Mouse (Mus musculus) thymus, postnatal 10 days (tissue): ENCODE measurements around the gene Mark4.

Experiments
- DNase-seq, 2 experiments: peaks; one replicate each; pipeline ENCODE4 v3.0.0; 2021; ENCODE audit warnings: low spot score in 2 of 2

The Mark4 gene

DNA sequence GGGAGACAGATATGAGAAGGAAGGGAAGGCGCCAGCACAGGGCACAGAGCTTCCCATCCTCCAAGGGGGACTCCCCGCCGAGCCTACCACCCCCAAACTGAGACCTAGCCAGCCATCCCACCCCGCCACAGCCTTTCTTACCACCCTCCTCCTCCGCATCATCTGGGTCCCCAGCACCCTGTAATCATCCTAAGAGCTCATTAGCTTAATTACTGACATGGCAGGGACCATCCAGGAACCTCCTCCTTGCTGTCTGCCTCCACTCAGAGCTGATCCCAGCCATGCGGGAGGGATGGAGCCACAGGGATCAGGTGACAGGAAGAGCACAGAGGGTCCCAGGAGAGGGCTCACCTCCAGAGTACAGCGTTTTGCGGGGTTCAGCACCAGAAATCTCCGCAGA, 21.6 kb downstream of the Mark4 start:
- no peak for DNase-seq

DNA sequence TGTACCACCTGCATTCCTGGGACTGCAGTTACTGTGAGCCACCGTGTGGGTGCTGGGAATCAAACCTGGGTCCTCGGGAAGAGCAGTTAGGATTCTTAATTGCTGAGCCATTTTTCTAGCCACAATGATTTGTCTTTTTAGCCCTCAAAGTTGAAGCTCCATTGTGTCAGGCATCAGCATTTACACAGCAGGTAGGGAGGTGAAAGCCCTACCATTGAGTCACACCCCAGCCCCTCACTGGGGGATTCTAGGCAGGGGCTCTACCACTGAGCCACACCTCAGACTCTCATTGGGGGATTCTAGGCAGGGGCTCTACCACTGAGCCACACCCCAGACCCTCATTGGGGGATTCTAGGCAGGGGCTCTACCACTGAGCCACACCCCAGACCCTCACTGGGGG, 22.3 kb downstream of the Mark4 start:
- DNase-seq, result no peak

DNA sequence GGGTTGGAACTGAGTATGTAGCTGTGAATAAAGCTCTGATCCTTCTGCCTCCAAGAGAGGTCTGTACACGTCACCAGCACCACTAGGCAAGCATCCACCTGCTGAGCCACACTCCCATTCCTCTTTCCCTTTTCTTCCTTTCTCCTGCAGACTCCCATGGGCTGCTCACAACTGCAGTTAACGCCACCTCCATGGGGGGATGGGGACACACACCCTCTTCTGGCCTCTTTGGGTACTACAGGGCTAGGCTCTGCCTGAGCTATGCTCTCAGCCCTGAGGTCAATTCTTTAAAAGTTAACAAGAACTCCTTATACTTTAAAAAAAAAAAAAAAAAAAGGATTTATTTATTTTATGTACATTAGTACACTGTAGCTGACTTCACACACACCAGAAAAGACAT, 26.1 kb downstream of the Mark4 start:
- no peak for DNase-seq

DNA sequence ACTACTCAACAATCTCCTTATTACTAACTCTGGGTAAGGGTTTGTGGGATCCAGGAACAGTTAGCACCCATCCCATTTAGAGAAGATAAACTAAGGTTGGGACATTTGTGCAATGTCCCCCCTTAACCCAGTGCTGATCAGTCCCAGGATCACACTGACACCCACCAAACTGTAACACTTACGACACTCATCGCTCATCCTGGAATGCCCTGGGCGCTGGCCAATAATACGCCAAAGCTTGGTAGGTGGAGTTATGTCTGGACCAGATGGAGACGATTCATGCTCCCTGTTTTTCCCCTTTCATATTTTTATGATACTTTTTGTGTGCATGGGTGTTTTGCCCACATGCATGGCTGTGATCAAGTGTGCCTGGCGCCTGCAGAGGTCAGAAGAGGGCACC, 28.2 kb downstream of the Mark4 start:
- DNase-seq, result no peak

DNA sequence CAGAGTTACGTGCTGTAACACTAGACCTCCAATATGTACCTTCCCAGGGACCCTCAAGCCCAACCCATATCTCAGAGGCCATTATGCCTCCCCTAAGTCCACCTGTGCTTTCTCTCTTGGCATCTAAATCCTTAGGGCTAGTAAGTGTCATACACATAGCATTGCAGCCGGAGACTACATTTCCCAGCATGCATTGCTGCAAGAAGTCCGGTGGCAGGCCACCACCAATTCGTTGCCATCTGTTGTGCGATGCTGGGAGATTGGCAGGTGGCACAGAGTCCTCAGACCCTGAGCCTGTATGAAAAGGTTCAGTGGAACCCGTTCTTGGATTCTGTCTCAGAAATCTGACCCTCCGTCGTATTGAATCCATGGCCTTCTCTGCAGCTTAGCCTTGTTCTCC, 28.9 kb downstream of the Mark4 start:
- DNase-seq, result no peak

DNA sequence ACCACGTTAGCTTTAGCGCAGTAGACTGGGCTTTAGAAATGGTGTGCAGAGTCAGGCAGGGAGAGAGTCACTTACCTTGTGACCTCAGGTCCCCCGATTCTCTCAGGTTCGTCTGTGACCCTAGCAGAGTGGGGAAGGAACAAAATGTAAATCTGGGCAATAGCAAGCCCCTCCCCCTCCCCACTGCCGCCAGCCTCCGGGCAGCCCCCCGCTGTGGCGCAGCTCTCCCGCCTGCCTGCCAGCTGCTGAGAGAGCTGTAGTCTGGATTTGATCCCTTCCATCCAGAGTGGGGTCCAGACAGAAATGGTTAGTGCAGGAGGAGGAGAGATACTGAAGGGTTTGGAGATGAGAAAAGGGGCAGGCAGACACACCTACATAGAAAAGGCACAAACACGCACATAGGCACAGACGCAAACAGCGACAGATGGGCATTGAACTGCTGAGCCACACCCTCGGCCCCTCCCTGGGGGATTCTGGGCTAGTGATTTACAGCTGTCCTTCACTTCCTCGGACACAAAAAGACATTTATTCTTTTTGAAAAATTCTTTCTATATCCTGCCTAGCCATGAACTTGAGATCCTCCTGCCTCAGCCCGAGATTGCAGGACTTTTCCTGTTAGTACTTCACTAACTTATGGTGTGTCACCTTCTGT, 30.5 kb downstream of the Mark4 start:
- no peak for DNase-seq

DNA sequence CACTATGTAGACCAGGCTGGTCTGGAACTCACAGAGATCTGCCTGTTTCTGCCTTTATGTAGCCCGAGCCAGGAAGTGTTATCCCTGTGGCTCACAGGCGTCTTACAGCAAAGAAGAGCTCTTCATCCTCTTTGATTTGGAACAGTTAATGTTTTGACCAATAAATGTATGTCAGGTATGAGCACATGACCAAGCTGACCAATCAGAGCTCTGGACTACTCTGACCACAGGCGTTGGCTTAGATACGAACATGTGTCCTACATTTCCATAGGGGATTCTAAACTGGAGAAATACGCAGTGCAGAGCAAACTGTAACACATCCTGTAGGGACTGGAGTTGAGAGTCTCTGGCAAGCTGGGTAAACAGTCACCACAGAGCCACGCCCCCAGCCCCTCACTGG, 31.7 kb downstream of the Mark4 start:
- DNase-seq, result no peak

DNA sequence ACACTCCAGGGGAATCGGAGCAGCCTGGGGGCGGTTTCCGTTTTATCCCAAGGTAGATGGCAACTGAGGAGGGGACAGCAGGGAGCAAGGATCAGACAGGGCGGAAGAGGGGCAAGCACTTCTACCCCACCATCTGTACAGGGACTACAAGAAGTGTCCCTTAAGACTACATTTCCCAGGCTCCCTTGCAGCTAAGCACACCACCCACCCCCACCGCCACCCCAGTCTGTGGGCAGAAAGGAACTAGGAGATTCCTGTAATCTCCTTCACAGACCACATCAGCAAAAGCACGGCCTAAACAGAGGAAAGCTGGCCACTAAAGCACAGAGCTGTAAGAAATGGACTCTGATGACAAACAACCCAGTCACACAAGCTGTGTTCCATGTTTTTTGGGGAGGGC, 32.3 kb downstream of the Mark4 start:
- DNase-seq, result no peak

DNA sequence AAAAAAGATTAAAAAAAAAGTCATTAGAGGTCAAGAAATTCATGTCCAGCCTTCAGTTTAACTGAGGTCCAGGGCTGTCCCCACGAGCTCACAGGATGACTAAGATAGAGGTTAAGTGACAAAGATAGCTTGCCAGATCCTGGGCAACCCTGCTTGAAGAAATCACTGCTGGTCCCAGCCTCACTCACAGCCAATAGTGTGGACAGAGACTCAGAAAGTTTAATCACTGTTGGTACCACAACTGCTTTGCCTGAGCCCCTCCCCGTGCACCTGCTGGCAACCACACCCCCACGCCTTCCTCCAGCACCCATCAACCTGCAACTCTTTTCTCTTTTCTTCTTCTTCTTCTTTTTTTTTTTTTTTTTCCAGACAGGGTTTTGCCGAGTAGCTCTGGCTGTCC, 34.6 kb downstream of the Mark4 start:
- DNase-seq, result no peak

DNA sequence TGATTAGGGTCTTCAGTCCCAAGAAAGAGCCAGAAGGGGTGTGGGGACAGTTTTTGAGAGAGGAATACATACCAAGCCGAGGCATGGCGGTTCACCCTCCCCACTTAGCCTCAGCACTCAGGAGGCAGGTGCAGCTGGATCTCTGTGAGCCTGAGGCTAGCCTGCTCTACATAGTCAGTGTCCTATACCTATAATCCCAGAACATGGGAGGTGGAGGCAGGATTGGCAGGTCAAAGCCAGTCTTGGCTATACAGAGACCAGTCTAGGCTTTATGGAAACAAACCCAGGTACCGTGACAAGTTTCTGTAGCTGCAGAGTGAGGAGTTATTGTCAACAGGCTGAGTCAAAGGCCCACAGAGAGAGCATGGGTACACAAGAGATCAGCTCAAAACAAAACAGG, 35.5 kb downstream of the Mark4 start:
- no peak for DNase-seq

DNA sequence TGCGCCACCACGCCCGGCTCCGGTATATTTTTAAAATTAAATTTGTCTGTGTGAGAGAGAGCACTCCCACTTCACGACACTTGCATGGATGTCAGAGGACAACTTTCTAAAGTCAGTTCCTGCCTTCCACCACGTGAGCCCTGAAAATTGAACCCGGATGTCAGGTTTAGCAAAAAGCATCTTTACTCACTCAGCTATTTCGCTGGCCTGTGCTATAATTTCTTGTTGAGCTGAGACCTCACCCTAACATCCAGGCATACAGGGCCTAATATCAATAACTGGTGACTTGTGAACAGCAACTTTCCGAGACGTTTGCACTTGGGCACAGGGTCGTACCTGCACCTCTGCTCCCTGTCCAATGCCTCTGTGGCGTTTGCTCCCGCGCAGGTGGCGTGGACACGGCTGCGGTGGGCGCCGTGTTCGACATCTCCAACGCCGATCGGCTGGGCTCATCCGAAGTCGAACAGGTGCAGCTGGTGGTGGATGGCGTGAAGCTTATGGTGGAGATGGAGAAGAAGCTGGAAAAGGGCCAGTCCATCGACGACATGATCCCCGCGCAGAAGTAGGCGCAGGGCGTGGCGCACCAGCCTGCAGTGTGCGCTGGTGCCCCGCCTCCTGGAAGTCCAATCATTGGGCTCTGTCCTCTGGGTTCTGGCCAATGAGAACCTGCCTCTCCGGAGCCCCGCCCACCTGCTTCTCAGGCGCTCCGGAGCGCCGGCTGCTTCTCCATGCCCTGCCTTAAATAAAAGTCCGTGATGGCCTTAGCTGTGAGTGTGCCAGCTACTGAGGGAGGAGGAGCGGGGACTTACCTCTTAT, 37.6 kb downstream of the Mark4 start:
- peak; percentile 71 to 85 for DNase-seq

DNA sequence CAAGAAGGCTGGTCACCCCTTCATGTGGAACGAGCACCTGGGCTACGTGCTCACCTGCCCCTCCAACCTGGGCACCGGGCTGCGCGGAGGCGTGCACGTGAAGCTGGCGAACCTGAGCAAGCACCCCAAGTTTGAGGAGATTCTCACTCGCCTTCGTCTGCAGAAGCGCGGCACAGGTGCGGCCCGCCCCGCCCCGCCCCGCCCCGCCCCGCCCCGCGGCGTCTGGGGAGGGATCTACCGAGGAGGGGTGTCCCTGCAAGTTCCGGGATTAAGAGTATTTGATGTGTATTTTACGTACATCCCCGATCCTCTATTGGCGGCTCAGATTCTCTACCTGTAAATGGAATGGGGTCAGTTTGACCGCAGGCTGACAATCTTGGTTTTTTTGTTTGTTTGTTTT, 38.5 kb downstream of the Mark4 start:
- DNase-seq, result peak in 1 of 2 experiments; percentile 28

DNA sequence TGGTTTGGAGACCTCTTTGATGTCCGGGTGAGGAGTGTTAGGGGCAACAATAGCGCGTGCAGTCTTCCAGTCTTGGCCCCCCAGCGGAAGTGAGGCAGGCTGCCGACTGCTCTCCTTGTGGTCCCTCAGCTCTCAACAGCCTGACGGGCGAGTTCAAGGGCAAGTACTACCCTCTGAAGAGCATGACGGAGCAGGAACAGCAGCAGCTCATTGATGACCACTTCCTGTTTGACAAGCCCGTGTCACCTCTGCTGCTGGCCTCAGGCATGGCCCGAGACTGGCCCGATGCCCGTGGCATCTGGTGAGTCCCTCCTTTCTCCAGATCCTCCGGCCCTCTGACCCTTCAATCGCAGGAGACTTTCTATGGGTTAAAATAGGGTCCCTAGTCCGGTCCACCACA, 42.0 kb downstream of the Mark4 start:
- no peak for DNase-seq

DNA sequence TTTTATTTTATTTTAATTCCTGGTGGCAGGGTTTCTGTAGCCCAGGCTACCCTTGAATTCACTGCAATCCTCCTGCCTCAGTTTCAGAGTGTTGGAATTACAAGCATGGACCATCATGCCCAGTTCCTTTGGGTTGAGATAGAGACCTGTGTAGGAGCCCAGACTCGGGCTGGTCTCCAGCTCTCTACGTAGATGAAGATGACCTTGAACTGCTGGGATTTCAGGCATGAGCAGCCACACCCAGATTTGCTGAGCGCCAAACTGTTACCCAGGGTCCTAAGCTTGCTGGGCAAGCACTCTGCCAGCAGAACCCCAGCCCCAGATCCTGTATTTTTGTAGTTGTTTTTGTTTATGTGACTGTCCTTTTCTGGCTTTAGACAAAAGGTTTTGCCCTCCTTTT, 45.1 kb downstream of the Mark4 start:
- DNase-seq, result no peak

DNA sequence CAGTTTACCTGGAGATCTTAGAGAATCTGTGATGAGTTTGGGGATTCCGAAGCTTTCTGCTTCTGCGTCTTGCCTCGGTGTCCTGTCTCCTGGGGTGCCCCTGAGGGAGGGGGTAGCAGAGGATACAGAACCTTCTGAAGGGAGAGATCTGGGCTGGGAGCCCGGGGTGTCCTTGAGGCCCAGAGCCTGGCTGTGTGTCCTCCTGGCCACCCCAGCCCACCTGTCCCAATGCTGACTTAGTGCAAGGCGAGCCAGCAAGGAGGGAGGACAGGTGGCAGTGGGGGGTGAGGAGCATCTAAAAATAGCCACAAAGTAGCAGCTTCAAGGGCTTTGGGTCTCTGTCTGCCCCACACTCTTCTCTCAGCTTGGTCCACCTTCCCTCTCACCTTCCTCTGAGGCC, 46.8 kb downstream of the Mark4 start:
- DNase-seq, result no peak

DNA sequence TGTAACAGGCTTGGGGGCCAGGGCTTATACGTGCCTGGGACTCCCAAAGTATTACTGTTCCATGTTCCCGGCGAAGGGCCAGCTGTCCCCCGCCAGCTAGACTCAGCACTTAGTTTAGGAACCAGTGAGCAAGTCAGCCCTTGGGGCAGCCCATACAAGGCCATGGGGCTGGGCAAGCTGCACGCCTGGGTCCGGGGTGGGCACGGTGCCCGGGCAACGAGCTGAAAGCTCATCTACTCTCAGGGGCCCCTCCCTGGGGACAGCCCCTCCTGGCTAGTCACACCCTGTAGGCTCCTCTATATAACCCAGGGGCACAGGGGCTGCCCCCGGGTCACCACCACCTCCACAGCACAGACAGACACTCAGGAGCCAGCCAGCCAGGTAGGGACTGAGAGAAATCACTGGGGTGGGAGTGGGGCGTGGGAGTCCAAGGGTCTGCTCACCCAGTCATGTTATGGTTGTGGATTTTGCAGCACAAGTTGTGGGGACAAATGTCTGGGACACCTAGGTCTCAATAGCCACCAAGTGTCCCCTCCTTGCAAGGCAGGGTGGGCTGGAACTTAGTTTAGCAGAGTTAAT, 47.8 kb downstream of the Mark4 start:
- no peak for DNase-seq

DNA sequence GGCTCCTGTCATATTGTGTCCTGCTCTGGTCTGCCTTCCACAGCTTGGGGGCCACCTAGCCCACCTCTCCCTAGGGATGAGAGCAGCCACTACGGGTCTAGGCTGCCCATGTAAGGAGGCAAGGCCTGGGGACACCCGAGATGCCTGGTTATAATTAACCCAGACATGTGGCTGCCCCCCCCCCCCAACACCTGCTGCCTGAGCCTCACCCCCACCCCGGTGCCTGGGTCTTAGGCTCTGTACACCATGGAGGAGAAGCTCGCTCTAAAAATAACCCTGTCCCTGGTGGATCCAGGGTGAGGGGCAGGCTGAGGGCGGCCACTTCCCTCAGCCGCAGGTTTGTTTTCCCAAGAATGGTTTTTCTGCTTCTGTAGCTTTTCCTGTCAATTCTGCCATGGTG, 48.9 kb downstream of the Mark4 start:
- no peak for DNase-seq

DNA sequence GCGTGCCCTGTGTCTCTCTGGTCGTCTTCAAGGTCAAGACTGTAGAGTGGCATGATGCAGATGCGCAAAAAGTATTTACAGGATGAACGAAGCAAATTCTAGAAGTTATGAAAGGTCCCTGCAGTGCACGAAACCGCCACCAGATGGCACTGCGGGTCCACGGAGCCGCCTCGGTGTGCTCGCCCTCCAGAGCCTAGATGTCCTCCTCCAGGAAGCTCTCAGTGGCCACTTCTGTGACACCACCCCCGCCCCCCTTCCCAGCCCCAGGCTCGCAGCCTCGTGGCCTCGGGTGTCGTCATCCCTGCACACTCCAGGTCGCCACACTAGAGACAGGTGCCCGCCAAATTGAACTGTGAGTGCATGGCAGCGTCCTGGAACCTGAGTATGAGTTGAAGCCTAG, 53.2 kb downstream of the Mark4 start:
- peak; percentile 57 to 87 for DNase-seq

DNA sequence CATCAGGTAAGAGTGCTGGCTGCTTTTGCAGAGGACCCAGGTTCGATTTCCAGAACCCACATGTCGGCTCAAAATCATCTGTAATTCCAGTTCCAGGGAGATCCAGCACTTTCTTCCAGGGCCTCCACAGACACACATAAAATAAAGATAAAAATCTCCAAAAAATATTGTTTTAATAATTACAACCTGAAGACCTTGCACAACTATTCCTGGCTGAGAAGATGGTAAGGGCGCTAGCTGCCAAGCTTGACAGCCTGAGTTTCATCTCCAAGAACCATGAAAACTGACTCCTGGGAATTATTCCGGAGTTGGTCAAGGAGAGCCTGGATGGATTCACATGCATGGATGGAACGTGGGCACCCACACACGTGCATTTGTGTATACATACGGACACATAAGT, 54.1 kb downstream of the Mark4 start, which contains the start of gene Ckm:
TSS of gene Ckm (plus strand) at position 301 of the 400 bp plus-strand sequence.
- DNase-seq, result no peak

DNA sequence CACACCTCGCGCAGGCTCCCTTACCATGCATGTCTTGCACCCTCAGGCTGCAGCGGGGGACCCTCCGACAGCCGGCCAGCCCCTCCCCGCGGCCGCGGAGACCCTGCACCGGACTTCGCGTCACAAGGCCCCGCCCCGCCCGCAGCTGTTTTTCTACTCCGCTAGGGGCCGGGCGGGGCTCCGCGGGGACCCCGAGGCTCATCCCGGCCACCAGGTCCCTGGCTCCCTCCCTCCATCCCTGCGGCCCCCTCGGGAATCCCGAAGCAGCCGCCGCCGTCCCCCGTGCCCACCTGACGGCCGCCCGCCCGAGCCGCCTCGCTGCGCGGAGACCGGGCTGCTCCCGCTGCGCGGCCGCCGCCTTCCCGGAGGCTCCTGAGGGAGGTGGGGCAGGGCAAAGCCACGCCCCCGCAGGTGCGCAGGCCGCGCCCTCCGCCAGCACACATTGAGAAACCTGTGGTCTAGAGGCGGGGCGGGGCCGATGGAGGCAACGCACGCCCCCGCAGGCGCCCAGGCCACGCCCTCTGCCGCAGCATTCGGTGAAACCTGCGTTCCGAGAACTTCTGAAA, 54.8 kb downstream of the Mark4 start, which contains the start of gene Klc3:
TSS of gene Klc3 (minus strand) at position 374 of the 566 bp plus-strand sequence.
- peak; percentile 86 to 89 for DNase-seq

DNA sequence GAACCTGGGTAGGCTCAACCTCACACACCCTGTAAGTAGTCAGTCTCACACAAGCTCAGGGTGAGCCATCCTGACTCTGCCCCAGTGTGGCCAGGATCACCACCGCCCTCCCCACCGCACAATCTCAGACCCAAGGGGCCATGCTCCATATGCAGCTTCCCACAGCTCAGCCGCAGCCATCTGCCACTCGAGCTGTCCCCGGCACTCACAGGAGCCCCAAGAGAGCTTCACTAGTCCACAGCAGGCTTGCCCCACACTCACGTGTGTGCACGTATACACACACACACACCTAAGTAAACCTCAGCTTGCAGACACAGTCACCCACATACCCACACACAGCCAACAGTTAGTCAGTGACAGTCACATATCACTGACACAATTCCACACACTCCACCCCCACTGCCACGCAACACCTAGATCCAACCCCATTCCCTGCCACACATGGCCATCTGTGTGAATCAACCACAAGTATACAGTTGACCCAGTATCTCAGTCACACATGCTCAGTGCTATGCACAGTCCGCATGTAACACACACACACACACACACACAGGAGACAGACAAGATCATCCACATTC, 56.0 kb downstream of the Mark4 start:
- no peak for DNase-seq

DNA sequence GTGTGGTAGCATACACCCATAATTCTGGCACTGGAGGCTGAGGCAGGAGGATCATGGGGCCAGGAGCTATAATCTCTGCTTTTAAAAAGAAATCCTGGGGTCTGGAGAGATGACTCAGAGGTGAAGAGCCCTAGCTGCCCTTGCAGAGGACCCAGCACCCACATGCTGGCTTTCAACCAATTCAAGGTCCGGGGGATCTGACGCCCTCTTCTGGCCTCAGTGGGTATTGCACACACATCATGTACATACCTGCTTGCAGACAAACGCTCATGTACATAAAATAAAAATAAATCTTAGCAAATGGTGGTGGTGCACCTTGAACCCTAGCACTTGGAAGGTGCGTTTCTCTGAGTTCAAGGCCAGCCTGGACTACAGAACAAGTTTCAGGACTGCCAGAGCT, 57.7 kb downstream of the Mark4 start:
- no peak for DNase-seq
